Mouse (Mus musculus) large intestine, adult 2 months (tissue): ENCODE results near the gene Aaas. TPM values are rescaled to one million over a fixed set of nuclear protein-coding genes. Genes with fewer than 3 reads are reported as not detected.
"Not testable (repeated sequence)": the region's sequence is repeated elsewhere in the genome, so short reads cannot be mapped to it uniquely, and the experiment has no call there.

Source experiments
- DNase-seq: peaks from one replicate; pipeline ENCODE4 v3.0.0-alpha.2; 2012; ENCODE audit warnings: low read depth, low spot score
- WGBS: fragments of 180-500 bp; shearing (Covaris S2); methylation state at CpG from one replicate; pipeline ENCODE4 v1.1.7; 2018; 5-methylcytosine and 5-hydroxymethylcytosine counted together
- polyA plus RNA-seq: library from polyadenylated mRNA; depleted of rRNA; stranded (reverse); fragments of >200 nt; gene quantifications from 2 replicates; pipeline ENCODE4 v1.2.3, GENCODE M21; 2012

The Aaas gene
- polyA plus RNA-seq, 1 experiment = 31.0 TPM

DNA sequence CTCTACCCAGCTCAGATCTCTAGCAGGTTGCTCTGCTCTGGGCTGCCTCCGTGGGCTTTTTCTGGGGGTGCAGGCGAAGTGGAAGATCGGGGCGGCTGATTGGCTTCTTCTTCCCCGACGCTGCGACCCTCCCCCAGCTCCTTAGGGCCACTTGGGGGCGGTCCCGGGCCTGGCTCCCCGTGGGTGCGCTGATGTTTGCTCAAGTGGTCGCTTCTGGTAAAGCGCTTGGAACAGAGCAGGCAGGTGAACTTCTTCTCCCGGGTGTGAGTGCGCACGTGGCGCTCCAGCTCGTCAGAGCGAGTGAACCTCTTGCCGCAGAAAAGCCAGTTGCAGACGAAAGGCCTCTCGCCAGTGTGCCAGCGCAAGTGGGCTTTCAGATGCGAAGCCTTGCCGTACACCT is 7.6 kb upstream of the Aaas start:
- 14% methylated on average over 25 of the region's 25 CpGs for WGBS
- DNase-seq = no peak

DNA sequence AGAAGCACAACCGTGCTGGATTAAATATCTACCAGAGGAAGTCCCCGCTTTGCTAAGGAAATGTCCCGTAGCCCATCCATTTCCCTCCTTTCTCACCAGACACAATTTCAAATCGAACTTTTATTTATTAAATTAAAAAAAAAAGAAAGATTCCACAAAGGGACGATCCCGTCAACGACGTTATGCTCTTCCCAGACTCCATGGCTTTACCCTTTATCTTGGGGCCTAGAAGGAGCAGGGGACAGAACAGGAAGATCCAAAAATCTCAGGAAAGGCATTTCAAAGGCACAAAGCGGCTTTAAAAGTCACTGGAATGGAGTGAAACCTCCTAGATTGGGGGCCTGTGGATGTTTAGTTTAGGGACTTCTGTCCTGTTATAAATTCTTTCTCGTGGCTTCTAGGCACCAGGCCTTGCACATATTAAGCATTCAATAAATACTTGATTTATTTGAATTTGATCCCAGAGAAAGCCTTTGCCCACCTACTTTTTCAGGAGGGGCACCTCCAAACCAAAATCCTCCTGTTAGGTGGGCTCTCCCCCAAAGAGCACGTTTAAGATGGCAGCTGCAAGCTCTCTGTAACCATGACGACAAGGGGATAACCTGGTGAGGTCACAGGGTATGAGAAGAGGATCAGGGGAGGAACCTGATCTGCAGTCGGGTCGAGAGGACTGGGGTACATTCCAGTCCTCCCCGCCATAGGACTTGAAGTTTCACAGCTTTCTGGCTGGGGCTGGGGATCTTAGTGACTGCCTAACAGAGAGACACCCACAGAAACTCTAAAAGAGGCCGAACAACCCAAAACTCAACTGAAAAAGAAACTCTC is 6.1 kb upstream of the Aaas start:
- no peak for DNase-seq
- WGBS = 73% methylated on average over 16 of the region's 16 CpGs

DNA sequence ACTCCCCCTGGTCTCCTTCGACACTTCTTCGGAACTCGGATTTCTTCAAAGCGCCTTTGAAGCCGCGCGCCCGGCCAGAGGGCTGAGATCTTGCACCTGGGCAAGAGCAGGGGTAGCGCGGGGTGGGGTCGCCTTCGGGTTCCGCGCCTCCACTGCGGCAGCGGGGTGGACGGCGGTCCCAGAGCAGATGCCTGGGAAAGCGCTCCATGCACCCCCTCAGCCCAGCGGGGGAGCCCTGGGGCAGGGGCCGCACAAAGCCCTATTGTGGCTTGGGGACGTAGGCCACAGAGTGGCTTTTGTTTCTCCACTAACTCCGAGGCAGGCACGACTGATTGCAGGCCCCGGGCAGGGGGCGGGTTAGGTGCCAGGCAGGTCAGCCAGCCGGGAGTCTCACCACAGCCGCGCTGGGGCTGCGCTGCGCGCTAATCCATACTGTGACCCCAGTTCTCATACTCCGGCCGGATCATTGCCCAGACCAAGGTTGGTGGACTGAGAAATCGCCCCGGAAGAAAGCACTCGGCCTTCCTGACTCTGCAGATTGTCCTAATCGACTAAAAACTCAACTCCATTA is 5.4 kb upstream of the Aaas start:
- 18% methylated on average over 38 of the region's 38 CpGs for WGBS
- no peak for DNase-seq

DNA sequence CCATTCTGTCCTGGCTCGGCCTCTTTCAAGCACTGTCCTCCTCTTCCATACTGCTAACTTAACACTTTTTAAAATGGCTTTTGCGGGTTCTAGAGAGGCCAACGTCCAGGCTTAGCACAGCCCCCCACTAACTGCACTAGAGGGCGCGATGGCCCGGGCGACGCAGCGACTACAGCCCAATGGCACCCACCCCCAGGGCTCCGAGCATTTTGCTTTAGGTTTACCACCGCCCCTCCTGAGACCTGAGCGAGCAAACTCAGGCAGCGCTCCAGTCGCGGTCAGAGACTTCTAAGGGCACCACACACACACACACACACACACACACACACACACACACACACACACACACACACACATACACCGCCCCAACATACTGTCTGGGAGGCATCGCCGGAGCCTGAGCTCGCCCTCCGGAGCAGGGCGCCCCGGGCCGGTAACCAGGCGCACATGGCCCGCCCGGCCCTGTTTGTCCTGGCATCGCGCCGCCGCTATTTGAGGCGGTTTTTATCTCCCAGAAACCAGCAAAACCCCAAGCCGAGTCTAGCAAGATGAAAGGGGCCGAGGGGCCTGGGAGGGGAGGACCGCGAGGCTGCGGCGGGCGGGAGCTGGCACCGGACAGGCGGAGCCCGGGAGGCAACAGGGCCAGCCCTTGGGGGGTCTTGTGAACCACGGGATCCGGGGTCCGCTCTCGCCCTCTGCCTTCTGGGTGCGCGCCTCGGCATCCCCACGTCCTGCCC is 4.7 kb upstream of the Aaas start:
- 1% methylated on average over 49 of the region's 49 CpGs for WGBS
- DNase-seq = no peak

DNA sequence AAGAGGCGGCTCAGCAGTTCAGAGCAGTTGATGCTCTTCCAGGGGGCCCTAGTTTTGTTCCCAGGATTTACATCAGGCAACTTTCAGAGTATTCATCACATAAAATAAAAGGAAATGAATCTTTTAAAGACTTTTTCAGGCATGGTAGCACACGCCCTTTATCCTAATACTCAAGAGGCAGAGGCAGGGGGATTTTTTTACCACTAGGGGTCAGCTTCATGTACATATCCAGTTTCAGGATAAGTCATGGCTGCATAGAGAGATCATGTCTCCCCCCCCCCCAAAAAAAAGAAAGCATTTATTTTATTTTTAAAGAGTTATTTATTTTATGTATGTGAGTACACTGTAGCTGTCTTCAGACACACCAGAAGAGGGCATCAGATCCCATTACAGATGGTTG is 3.4 kb upstream of the Aaas start:
- no peak for DNase-seq
- WGBS = 84% methylated on average over 2 of the region's 2 CpGs

DNA sequence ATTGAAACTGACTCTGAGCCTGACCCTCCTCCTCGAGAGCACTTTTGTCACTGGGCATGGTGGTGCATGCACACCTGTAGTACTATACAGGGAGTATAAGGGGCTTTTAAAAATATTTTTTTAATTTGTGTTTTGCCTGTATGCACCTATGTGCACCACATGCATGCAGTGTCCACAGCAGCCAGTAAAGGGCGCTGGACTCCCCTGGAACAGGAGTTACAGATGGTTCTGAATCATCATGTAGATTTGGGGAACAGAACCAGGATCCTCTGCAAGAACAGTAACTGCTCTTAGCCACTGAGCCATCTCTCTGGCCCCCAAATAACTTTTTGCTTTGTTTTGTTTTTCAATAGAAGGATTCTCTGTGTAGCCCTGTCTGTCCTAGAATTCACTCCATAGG is 1.6 kb upstream of the Aaas start:
- WGBS = 59% methylated on average over 2 of the region's 2 CpGs

DNA sequence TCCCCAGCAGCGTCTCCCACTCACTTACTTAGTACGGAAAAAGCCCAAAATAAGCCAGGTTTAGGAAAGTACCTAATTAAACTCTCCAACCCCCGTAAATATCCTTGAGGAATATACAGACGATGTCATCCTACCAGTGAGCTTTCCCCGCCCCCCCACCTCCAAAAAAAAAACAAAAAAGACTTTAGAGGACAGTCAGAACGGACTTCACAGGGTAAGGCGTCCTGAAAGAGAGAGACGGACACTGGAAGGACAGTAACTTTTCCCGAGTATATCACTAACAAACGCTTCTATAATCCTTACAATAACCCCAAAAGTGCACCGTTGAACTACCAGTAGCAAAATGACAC is 346 bp upstream of the Aaas start:
- DNase-seq = no peak
- 5% methylated on average over 11 of the region's 11 CpGs for WGBS

More for the DNA sequence above, 1.6 kb upstream of the Aaas start:
- DNase-seq = no peak

DNA sequence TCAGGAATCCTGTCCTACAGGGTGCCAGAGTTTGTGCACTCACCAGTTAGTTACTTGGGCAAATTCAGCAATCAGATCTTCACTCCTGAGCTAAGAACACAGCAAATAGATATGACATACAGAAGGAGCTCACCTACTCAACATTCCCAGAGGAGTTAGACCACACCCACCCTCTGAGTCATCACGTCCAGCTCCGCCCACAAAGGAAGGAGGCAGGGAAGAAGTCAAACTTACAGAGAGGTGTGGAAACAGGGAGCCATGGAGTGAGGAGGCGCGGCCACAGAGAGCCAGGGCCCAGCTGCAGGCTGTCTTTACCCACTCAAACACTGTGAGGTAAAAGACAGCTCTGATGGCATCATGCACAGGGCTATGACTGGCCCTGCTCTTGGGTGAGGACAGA is 4.1 kb downstream of the Aaas start:
- WGBS = 41% methylated on average over 4 of the region's 4 CpGs
- DNase-seq = no peak

DNA sequence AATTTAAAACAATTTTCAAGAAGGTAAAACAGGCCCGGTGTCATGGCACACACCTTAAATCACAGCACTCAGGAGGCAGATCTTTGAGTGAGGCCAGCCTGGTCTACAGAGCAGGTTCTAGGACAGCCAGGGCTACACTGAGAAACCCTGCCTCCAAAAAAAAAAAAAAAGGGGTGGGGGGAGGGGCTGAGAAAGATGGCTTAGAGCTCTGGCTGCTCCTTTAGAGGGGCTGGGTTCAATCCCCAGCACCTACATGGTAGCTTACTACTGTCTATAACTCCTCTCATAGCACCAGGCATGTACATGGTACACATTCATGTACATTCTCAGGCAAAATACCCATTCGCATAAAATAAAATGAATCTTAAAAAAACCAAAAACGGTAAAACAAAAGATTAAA is 6.1 kb downstream of the Aaas start:
- no peak for DNase-seq
- 90% methylated on average over 3 of the region's 3 CpGs for WGBS

DNA sequence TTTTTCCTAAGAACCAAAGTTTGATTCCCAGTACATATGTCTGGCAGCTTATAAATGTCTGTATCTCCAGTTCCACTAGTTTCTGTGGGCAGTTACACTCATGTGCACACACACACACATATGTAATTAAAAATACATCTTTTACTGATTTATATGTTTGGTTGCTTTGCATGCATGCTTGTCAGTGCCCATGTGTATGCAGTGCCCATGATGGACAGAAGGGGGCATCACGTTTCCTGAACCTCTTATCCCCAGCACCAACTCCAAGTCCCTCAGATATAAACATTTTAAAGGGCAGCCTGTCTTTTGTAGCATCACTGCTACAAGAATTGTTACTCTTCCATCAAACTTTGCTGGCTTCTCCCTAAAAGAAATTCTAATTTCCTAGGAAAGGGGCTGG is 9.0 kb downstream of the Aaas start:
- no peak for DNase-seq
- 9% methylated on average over 1 of the region's 1 CpGs for WGBS

DNA sequence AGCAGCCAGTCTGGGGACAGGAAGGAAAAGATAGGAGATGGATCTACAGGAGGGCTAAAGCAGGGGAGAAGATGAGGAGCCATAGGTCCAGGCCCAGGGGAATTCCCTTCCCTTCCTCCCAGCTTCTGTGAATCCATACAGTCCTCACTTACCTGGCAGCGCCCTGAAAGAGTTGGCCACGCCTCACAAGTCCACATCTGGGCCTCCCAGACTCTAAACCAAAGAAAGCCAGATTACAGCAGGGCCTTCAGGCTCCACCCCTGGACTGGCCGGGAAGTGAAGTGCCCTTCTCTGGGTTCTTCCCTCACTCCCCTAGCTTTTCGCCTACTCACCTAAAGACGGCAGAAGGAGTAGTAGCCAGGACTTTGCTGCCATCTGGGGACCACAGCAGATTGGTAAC is 11.0 kb downstream of the Aaas start:
- 49% methylated on average over 5 of the region's 5 CpGs for WGBS
- no peak for DNase-seq

DNA sequence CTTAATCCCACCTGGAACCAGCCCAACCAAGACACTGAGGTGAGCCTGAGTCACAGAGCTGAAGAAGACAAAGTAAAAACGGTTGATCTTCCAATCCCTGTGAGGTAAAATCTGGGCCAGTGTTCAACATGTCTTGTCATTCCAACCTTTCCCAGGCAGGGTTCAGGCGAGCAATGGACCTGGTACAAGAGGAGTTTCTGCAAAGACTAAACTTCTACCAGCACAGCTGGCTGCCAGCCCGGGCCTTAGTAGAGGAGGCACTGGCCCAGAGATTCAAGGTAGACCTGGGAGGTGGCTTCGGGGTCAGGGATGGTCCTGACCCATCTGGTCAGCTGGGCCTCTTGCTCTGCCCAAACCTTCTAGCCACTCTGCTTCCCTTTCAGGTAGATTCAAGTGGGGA is 13.6 kb downstream of the Aaas start:
- WGBS = 86% methylated on average over 4 of the region's 4 CpGs
- no peak for DNase-seq

DNA sequence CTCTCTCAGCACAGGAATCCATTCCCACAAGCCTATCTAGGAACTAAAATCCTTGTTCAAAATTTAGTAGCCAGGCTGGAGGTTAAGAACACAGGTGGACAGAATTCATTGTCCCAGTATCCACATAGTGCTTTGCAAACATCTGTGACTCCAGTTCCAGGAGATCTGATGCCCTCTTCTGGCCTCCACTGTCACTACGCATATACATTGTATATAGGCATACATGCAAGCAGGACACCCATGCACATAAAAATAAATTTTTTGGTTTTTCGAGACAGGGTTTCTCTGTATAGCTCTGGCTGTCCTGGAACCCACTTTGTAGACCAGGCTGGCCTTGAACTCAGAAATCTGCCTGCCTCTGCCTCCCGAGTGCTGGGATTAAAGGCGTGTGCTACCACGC is 14.6 kb downstream of the Aaas start:
- 89% methylated on average over 5 of the region's 5 CpGs for WGBS
- DNase-seq = not testable (repeated sequence)

DNA sequence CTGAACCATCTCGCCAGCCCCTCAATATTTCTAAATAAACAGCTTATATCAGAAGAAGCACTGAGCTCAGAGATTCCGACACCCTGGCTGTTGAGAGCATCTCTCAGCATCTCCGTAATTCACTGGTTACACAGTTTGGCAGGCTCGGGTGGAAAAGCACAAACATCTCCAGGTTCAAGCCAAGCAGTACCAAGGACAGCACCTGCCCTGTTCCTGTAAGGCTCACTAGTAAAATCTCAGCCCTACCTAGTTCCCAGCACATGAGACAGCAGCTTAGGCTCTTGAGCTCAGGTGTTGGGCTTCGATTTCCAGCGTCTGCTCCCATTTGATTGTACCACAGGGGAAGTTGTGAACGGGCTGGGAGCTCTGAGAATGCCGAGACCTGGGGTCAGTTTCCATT is 15.3 kb downstream of the Aaas start:
- no peak for DNase-seq
- 83% methylated on average over 8 of the region's 8 CpGs for WGBS

DNA sequence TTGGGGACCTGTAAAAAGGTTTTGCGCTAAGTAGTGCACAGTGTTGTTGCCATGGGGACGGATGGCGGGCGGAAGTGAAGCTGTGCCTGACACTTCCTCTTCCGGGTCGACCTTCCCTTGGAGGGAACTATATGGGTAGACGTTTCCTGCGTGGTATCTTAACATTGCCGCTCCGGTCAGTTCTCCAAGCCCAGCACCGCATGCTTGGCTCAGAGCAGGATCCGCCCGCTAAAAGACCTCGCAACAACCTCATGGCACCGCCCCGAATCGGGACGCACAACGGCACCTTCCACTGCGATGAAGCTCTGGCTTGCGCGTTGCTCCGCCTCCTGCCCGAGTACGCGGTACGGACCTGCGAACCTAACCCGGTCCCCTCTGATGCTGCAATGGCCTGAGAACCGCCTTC is 19.0 kb downstream of the Aaas start, which contains the start of gene Myg1:
Gene Myg1, plus strand, starts transcription at position 100 of the 406 bp plus-strand sequence.
- DNase-seq = peak; percentile 83
- WGBS = under 1% methylated on average over 30 of the region's 30 CpGs

DNA sequence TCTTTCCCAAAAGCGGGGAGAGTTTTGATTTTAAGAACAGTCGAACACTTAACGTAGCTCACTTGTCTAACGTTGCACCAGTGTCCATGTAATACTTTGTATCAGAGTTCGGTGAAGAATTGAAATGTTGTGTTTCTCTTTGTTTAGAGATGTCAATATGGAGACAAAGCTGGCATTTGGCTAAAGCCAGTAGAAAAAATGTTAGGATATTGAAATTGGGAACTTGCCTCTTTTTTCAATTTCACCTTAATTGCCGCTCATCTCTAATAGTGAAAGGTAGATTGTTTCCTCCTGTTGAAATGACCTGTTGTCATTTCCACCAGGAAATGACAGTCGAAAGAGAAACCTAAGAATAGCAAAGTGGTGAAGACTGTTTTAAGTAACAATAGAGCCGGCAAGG is 23.7 kb downstream of the Aaas start:
- no peak for DNase-seq
- 43% methylated on average over 8 of the region's 8 CpGs for WGBS

DNA sequence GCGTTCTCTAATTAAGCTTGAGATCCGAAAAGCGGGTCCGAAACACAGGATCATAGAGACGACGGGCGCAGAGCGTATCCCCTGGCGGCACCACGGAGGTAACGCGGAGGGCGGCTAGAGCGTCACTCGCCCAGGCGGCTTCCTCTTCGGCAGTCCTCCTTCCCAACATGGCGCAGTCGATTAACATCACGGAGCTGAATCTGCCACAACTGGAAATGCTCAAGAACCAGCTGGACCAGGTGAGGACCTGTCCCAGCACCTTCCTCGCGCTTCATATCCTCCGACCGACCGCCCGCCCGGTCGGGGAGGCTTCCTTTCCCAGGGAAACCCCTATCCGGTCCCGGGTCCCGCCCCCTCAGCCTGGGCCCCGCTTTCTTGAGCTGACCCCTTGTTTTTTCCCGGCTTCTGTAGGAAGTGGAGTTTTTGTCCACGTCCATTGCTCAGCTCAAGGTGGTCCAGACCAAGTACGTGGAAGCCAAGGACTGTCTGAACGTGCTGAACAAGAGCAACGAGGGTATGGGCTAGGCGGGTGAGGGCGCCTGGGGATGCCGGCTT is 24.5 kb downstream of the Aaas start, which contains the start of gene Pfdn5:
Gene Pfdn5, plus strand, starts transcription at position 95 of the 555 bp plus-strand sequence.
- whole genome bisulfite sequencing = under 1% methylated on average over 40 of the region's 40 CpGs

DNA sequence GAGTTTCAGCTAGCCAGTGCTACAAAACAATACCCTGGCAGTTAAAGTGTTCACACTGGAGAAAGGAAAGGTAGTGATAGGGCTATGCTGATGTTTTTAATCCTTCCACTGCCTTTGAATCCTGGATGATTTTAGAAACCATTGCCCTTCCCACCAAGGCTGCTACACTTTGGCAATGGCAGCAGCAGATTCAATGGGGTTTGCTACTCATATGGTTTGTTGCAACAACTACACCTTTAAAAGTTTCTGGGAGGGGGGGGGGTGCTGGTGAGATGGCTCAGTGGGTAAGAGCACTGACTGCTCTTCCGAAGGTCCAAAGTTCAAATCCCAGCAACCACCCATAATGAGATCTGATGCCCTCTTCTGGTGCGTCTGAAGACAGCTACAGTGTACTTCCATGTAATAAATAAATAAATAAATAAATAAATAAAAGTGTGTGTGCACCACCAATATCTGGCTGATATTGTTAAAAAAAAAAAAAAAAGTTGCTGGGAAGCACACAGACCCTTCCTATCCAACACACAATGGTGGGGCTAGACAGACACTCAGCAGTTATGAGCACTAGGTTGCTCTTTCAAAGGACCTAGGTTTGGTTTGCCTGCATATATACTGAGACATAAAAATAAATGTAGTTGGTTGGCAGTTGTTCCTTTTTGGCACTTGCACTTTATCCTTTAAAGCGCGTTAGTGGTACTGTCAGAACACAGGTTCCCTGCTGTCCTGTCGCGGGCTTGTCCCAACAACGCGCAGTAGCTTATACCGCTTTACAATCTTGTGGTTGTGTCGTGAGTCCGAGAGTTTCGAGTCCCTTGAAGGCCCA is 25.7 kb downstream of the Aaas start:
- no peak for DNase-seq
- 61% methylated on average over 12 of the region's 12 CpGs for WGBS

More for the DNA sequence above, 24.5 kb downstream of the Aaas start, which contains the start of gene Pfdn5:
- peak; percentile 46 for DNase-seq

DNA sequence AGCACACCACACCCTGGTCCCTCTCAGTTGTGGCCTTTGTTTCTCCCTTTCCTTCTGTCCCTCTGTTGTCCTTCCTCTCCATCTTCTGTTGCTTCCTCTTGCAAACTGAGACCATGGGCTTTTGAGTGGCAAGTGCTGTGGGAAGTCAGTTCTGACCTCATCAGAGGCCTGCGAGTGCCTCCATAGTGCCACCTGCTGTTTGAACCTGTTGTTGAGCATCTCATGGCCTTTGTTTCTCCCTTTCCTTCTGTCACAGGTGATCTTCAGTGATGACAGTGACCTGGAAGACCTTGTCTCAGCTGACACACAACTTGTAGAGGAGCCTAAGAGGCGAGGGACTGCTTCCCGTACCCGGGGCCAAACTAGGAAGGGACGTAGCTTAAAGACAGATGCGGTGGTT is 34.3 kb downstream of the Aaas start:
- 86% methylated on average over 6 of the region's 6 CpGs for WGBS
- no peak for DNase-seq

DNA sequence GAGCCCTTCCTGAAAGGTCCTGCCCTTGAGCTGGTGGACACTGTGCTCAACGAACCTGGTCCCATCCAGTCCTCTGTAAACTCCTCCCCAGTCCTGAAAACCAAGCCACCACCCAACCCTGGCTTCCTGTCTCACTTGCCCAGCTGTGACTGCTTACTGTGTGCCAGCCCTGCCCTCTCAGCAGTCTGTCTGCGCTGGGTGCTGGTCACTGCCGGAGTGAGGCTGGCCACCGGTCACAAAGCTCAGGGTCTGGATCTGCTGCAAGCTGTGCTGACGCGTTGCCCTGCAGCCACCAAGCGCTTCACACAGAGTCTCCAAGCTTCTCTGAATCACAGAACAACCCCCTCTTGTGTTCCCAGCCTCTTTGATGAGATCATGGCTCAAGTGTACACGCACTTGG is 35.3 kb downstream of the Aaas start:
- no peak for DNase-seq
- whole genome bisulfite sequencing = 87% methylated on average over 8 of the region's 8 CpGs
